Mouse (Mus musculus): ENCODE measurements around the gene Mmaa.

Mmaa gene

DNA sequence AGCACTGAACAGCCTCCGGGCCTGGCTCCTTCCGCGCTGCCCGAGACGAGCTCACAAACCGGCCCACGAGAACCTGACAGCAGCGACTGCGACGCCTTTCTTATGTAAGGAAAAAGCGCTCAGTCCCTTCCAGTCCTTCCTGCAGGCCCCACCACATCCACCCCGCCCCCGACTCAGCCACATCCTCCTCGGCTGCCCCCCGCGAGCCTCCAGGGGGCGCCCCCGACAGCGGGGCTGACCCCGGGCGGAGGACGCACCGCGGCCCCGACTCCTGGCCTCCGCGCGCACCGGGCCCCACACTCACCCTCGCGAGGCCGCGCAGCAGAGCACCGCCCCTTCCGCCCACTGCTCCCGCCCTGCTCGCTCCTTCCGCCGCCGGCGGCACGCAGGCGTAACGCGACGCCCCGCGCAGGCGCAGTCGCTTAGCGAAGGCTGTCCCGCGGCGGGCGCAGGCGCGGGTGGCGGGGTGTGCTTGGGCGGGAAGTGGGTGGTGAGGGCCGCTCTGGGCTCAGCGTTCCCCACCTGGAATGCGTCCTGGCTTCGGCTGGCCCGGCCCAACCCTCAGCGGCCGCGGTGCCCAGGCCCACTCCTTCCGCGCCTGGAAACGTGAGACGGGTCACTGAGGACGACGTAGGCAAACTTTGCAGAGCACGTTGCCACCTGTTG lies at the start of gene Mmaa:
Mmaa (minus strand) TSS at position 328 of the 666 bp plus-strand sequence.
- ATAC-seq (ENCODE audit: low TSS enrichment): peak; percentile 94

DNA sequence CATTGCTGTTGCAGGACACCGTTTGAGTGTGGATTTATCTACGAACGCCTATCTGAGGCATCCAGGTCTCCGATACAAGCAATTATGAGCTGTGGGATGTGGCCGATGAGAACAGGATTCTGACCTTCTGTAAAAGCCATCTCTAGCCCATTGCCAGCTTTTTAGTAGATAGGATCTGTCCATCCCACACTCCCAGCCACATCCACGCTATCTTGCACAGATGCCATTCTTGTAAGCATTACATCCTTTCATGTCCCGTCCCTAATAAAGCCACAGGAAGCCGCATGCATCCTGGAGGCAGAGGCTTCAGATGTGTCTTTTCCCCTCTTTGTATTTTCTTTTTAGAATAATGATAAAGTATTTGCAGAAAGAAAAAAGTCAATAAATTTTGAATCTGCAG lies 46.5 kb upstream of the Mmaa start:
- ATAC-seq (ENCODE audit: low TSS enrichment): no peak

DNA sequence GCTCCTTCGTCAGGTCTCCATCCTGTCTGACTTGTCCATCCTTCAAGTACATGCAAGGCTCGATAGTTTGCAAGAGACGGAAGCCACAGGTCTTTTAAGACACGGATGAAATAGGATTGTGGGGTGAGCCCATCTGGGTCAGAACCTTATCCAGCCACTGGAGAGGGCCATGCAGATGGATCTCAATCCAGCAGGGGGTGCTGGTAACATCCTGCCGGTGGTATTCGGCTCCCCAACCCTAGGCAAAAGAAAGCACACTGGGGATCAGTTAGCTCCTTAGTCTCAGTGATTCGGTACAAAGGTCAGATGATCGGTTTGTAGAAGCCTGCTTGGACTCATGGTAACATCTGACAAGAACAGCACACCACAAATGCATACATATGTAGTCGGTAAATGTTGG lies 44.8 kb upstream of the Mmaa start:
- peak; percentile 76; the same call in 1 of the 2 replicates for ATAC-seq (ENCODE audit: low TSS enrichment)

DNA sequence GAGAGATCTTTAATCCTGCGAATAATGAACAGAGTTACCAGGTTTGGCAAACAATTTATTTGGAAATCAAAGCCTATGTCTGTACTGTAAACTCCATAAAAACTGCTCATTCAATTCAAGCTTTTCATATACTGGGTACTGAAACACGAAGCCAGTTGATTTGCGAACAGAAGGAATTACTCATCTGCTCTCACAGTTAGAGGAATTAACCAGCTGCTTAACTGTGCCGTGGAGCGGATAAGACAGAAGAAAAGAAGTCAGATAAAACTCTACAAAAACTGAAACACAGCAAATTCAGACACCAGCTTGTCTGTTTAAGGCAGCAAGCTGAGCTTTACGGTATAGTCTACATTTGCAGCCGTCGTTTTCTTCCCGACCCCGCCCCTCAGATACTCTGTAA lies 43.9 kb upstream of the Mmaa start:
- ATAC-seq (ENCODE audit: low TSS enrichment): peak; percentile 92

DNA sequence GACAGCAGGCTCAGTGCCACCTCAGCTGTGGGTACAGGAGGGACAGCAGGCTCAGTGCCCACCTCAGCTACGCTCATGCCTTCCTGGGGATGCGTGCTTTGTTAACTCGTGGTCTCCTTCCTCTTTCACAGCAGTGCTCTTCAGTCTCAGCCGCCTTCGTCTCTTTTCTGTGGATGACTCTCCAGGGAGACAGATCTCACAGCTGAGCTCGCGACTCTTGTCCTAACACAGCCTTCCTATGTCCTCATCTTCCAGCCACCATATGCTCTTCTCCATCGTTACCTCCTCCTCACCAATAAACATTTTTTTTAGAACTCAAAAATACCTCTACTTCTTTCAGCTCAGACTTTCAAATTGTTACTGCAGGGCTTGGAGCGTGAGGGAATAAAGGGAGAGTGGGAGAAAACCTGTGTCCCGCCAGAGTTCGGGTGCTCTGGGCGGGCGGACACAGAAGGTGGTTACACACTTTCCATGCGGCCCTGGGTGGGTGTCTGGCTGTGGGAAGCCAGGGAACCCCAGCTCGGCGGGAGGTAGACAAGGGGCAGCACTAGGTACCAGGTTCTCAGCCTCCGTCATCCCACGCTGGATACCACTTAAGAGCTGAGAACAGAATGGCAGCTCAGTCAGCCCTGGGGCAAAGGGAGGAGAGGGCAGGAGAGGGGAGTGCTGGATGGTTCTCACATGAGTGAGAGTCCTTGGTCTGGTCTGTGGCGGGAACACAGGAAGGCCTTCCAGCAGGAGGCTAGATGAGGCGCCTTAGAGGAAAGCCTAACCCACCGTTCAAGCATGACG lies 37.6 kb upstream of the Mmaa start:
- ATAC-seq (ENCODE audit: low TSS enrichment): peak; percentile 92

DNA sequence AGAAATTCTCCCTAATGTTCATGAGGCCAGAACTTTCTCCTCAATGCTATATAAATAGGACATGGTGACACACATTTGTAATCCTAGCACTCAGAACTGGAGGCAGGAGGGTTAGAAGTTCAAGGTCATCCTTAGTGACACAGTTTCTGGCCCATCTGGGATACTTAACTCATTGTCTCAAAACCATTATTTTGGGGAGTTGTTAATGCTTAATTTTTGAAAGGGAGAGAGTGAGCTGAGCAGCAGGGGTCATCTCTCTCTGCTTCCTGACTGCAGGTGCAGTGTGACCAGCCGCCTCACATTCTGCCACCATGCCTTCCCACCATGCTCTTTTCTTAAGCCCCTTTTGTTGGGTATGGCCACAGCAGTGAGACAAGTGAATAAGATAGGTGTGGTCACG lies 36.8 kb upstream of the Mmaa start:
- ATAC-seq (ENCODE audit: low TSS enrichment): no peak

DNA sequence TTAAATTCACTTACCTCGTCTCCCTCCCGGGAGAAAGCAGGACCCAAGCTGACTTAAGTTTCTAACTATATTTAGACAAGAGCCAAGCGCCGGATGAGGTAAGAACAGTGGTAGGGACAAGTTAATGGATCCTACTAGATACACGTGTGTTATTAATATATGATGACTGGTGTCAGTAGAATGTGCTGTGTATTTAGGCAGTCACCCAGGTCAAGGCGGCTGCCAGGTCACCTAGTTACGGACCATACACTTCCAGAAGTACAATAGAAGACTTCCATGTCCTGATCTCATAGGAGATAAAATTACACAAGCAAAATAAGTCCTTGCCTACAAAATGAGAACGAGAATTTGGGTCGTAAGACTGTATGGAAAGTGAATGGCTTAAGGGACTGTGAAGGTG lies 36.3 kb upstream of the Mmaa start:
- no peak for ATAC-seq (ENCODE audit: low TSS enrichment)

DNA sequence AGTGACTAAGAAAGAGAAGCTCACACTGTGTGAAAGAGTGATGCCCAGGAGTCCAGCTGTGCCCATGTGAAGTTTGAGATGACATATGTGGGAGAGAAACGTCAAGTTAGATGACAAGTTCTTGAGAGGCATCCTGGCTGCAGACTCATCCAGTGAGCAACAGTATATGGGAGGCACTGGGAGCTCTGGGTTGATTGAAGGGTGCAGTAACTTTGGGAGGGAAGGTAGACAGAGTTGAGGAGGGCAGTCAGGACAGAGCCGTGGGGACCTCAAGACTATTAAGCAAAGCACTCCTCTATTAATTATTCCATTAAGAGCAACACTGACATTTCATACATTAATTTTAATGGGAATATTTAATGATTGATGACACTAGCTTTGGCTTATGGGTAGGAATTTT lies 35.0 kb upstream of the Mmaa start:
- ATAC-seq (ENCODE audit: low TSS enrichment): no peak

DNA sequence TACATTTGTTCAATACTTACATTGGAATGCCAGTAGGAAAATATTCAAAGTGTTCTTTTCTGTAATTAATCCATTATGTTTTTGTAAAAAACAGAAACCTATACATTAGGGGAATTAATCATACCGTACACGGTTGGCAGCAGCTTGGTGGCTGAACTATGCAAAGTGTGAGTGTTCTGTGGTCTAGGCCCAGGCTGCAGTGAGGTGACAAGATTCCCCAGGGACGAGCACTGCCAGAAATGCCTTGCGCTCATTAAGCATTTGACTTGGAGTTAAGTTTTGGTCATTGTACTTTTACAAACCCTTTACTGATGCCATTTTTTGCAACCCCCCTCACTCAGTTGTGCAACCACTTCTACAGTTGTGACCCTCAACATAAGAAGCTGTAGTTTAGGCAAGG lies 34.4 kb upstream of the Mmaa start:
- ATAC-seq (ENCODE audit: low TSS enrichment): no peak

DNA sequence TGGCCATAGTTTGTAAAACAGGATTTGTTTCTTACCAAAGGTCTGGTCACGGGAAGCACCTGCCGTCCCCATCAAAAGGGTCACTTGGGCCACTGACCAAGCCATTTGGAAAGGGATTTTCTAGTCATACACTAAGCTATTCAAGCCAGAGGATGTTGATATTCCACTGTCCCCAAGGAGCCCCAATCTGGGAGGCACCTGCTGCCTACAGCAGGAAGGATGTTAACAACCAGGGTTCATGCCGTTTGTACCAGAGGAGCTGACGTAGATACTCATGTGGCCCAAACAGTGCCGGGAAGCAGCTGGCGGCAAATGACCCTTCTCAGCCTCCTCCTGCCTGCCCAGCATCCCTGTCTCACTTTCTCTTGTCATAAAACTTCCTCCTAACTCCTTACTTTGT lies 30.8 kb upstream of the Mmaa start:
- no peak for ATAC-seq (ENCODE audit: low TSS enrichment)

DNA sequence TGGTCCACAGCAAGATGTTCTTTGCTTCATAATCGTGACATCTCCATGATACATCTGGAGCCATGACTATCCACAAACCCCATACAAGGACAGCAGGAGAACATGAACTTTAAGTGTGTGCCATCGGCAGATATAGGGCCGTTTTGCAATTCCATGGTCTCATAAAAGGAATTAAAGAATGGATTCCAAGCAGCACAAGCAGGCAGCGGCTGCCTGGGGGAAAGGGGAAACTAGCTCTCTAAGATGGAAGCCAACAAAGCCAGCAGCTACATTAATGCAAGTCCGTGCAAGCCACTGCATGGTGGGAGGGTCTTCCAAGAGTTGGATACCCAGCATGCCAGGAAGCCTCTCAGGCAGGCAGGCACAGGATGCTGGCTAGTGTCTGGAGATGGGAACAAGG lies 30.2 kb upstream of the Mmaa start:
- no peak for ATAC-seq (ENCODE audit: low TSS enrichment)

DNA sequence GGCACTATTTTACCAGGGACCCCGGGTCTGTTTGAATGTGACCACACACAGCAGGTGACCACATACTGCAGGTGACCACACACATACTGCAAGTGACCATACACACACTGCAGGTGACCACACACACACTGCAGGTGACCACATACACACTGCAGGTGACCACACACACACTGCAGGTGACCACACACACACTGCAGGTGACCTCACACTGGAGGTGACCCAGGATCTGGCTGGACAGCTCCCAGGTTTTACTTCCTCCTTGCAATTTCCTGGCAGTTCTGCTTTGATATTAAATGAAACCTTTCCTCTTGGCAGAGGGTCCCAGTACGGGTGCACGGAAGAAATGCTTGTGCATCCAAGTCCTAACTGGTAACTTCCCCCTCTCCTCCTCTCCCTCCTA lies 29.3 kb upstream of the Mmaa start:
- ATAC-seq (ENCODE audit: low TSS enrichment): no peak

DNA sequence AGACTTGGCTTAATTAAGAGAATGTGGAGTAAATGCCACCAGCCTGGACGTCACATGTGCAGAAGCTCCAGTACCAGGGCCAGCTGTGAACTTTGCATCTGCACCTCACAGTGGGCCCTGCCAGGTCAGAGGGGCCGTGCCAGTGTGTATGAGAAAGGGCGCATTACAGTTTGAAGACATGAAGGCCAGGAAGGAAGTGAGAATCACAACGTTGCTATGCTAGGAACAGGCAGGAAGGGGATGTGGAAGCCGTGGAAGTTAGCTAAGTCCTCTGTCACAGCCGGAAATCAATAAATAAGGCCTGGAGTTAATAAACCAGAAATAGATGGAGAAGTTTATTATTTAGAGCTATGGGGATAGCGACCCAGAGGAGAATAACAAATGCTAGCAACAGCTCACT lies 28.4 kb upstream of the Mmaa start:
- ATAC-seq (ENCODE audit: low TSS enrichment): no peak

DNA sequence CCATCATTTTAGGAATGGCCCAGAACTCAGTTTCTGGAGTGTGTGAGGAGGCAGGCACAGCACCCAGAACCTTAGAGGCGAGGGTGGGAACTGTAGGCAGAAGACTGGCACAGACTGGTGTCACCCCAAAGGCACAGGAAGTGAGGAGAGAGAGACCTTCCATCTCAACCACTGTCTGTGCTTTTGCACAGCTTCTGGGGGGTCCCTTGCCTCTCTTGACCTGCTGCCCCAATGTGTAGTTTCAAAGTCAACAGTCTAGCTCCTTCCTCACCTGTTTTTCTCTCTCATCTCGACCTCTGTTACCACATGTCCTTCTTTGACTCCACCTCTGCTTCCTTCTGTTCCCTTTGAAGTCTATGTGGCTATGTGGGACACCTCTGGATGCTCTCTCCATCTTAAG lies 16.1 kb upstream of the Mmaa start:
- ATAC-seq (ENCODE audit: low TSS enrichment): no peak

DNA sequence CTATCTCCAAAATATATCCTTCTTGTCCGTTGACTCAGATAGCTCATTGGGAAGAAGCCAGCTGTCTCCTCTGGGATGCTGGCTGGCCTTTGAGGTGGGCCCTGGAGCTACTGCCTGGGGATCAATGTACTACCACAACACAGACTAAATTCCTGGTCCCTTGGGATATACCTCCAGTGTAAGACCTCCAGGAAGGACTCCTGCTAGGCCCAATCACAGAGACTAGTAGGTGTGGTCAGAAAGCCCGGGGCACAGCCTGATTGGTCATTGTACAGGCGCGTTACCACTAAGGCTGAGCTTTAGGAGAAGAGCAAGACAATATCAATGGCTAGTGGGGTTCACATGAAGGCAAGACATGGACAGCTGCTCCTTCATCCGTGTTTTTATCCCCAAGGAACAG lies 11.2 kb upstream of the Mmaa start:
- no peak for ATAC-seq (ENCODE audit: low TSS enrichment)

DNA sequence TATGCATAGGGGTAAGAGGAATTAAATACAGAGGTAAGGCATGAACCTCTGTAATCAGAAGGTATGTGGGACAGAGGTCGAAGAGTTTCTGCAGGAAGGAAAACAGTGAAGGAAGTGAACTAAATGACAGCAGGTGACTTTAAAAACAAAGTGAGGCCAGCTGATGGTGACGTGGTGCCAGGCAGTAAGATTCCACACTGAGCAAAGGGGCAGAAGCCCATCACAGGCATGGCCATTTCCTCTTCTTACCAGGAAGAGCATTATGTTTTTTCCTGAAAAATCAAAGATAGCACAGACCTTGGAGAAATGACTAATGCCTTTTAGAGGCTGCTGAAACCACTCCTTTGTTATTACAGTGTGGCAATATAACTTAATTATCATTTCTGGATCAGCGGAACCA lies 6.8 kb upstream of the Mmaa start:
- ATAC-seq (ENCODE audit: low TSS enrichment): no peak

DNA sequence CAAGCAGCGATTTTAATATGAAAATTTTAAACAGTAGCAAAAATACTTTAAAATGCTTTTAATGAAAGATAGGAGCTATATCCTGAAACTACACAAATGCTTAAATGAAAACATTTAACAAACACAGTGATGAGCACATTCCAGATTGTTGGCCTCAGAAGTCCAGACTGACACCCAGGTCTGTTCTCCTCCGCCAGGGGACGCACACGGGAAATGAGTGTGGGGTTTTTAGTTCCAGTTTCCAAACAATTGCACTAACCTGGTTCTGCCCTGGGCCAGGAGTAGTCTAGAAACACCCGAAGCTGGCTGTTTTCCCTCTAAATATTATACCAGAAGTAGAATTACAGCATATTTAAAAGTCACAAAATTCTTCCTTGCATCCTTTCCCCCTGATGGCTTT lies 5.0 kb upstream of the Mmaa start:
- no peak for ATAC-seq (ENCODE audit: low TSS enrichment)

DNA sequence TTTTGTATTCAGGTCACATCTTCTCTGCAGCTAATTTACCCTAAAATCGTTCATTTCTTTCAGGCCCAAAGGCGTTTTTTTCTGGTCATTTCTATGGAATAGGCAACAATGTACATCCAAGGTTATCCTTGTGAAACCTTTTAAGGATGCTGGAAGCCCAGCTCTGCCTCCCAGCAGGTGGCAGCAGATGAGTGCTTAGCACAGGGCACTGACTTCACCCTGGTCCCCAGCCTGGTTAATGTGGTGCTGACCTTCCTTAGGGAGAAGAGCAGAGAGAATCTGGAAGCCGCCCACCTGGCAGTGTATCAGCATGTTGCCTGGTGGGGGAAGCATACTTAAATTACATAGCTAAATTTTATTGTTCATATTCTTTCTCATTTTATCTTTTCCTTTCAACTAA lies 3.0 kb upstream of the Mmaa start:
- ATAC-seq (ENCODE audit: low TSS enrichment): peak; percentile 44; the same call in 1 of the 2 replicates

DNA sequence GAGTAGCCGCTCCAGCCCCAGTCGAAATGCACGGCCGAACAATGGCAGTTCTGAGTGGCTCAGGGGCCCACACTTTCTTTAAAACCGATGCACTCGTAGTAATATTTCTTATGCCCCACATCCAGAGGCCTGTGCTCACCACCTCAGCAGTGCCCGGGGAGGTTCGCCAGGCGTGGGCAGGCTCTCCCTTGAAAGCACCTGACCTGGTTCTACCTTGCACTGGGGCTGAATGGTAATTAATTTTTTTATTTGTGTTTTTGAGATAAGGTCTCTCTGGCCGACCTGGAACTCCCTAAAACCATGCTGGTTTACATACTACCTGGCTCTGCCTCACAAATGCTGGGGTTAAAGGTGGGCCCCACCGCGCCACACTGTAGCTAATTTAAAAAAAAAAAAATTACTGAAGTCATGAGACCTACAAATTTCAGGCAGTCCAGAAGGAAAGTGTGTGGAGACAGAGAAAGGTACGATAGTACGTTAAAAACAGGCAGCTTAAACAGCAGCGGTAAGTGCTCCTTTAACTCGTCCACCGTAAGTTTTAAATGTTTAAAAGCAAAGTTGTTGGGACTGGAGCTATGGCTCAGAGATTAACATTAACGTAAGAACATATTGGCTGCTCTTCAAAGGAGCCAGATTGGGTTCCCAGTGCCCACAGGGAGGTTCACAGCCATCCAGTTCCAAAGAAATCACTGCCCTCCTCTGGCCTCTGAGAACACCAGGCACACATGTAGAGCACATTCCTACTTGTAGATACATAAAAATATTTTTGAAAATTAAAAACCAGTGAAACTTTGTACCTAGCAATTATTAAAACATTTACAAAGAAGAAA lies 754 bp upstream of the Mmaa start:
- ATAC-seq (ENCODE audit: low TSS enrichment): no peak

DNA sequence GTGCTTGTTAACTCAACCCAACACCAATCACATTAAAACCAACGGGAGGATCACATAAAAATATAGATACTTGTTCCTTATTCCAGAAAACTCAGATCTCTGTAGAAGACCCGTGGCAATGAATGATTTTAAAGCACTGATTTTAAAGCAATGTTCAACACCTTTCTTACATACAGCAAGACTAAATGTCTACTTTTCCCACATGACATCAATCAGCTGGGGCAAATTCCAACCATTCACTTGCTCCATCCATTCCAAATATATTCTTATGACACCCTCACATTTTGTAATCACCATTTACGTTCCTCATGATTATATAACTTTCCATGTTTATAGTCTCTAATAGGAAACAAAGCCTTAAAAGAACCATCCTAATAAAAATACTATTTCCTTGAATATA lies 896 bp downstream of the Mmaa start:
- no peak for ATAC-seq (ENCODE audit: low TSS enrichment)

DNA sequence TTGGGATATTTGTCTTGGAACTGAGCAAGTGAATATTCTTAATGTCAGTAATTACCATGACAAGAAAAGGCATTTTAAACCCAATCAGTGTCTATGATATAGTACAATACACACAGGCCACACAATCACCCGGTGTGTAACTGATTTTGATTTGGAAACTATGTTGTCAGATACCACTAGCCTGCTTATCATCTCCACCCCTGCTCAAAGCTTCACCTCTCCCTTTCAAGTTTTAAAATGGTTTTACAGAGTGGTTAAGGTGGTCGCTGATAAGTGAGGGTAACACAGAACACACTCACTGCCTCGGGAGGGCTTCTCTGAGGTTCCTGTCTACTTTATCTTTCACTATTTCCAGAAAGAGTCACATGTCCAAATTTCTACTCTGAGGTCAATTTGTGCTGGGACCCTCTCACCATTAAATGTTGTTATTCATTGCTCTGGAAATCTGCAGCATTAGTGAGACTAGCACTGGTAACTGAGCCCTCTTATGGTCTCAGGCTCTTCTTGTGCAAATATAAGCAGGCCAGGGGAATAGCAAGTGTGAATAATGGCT lies 1.9 kb downstream of the Mmaa start:
- ATAC-seq (ENCODE audit: low TSS enrichment): no peak

DNA sequence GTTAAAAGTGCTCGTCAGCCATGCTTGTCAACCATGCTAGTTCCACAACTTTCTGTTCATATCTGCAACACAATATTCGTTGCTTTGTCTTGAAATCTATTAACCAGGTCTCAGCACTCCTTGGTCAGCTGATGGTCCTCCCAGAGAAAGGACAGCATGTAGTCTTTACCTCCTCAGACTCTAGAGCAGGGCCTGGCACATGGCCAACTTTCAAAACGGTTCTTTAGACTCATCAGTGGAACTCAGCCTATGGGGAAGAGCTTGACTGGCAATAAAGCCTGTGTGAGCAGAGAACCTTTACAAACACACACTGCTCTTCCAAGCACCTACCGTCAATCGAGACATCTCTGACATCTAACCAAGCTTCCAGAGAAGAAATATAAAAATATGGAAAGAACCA lies 5.1 kb downstream of the Mmaa start:
- no peak for ATAC-seq (ENCODE audit: low TSS enrichment)

DNA sequence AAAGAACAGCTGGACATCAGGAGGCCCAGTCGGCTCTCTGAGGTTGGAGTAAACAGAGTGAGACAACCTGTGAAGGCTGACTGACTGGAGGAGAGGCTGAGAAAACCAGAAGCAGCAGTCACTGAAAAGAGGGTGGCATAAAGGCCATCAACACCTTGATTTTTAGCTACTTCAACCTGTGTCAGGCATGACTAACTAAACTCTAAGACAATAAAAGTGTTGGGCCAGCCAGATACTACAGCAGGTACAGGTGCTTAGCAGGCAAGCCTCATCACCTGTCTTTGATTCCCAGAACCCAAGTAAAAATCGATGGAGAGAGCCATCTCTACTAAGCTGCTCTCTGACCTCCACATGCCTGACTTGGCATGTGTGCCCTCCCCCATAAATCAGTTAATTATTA lies 6.1 kb downstream of the Mmaa start:
- no peak for ATAC-seq (ENCODE audit: low TSS enrichment)
